Mouse (Mus musculus) limb, embryonic 12.5 days (tissue): Measurements from ENCODE around the gene Ppia. TPM values are rescaled to one million over a fixed set of nuclear protein-coding genes. Genes with fewer than 3 reads are reported as not detected.
"Not testable (repeated sequence)": the region's sequence is repeated elsewhere in the genome, so short reads cannot be mapped to it uniquely, and the experiment has no call there.

ENCODE experiments used
- ATAC-seq: fragments of 200-750 bp; cut with Nextera tagmentation; 2 replicates; pipeline ENCODE4 v1.8.0; 2017; ENCODE audit warnings: low read depth, moderate TSS enrichment; ENCODE audit not compliant: insufficient number of reproducible peaks, insufficient read depth, low FRiP score, low TSS enrichment
- H3K27ac ChIP-seq: fragments of 300-500 bp; sonication (generic); 2 replicates; pipeline ENCODE4 v1.5.1; 2016; ENCODE audit warnings: mild to moderate bottlenecking, moderate library complexity
- H3K27me3 ChIP-seq: fragments of 300-500 bp; sonication (generic); 2 replicates; pipeline ENCODE4 v1.6.1; 2016; ENCODE audit warnings: mild to moderate bottlenecking, moderate library complexity
- H3K36me3 ChIP-seq: fragments of 300-500 bp; sonication (generic); 2 replicates; pipeline ENCODE4 v1.6.1; 2016; ENCODE audit warnings: mild to moderate bottlenecking, moderate library complexity
- H3K4me1 ChIP-seq: fragments of 300-500 bp; sonication (generic); replicated peaks from 2 replicates; pipeline ENCODE4 v1.6.1; 2016
- H3K4me2 ChIP-seq: fragments of 300-500 bp; sonication (generic); 2 replicates; pipeline ENCODE4 v1.6.1; 2016; ENCODE audit warnings: mild to moderate bottlenecking, moderate library complexity
- H3K4me3 ChIP-seq: fragments of 300-500 bp; sonication (generic); replicated peaks from 2 replicates; pipeline ENCODE4 v1.5.1; 2016; ENCODE audit warnings: mild to moderate bottlenecking
- H3K9ac ChIP-seq: fragments of 300-500 bp; sonication (generic); replicated peaks from 2 replicates; pipeline ENCODE4 v1.6.1; 2016; ENCODE audit warnings: mild to moderate bottlenecking, moderate library complexity
- H3K9me3 ChIP-seq: fragments of 300-500 bp; sonication (generic); 2 replicates; pipeline ENCODE4 v1.6.1; 2016; ENCODE audit warnings: mild to moderate bottlenecking, moderate library complexity
- WGBS: fragments of 180-500 bp; shearing (Covaris S2); methylation state at CpG from one replicate; pipeline ENCODE4 v1.1.7; 2016; 5-methylcytosine and 5-hydroxymethylcytosine counted together
- polyA plus RNA-seq: library from polyadenylated mRNA; unstranded; fragments of >200 nt; fragmentation: Nextera tagmentation; extraction: Ambion mirVana; gene quantifications from 2 replicates; pipeline ENCODE4 v1.2.1, GENCODE M21; 2016

The Ppia gene
- polyA plus RNA-seq, 1 experiment from 2014 or later, result 5,882 TPM

GRCm38 (mm10) chr11:6444077-6444853 is 29.0 kb downstream of the Ppia start, which contains the start of gene H2afv:
H2afv (minus strand) TSS chr11:6444443.
- Histone ChIP-seq H3K27ac (peak within 1 kb of the TSS; percentile 97), H3K36me3 (peaks cover 11% of the 10 kb centered on the region; the same call in 1 of the 2 replicates), H3K4me2 (peak within 1 kb of the TSS; percentile 81), H3K9me3 (no peaks in the 10 kb centered on the region), H3K4me3 (peak within 1 kb of the TSS; percentile 70), H3K9ac (peak within 1 kb of the TSS; percentile 89), H3K4me1 (no peaks in the 10 kb centered on the region; the same call in 1 of the 2 replicates), H3K27me3 (no peaks in the 10 kb centered on the region)
- under 1% methylated on average over 72 of the region's 80 CpGs for WGBS
- peak; percentile 99 for ATAC-seq

GRCm38 (mm10) chr11:6445441-6445840 is 30.2 kb downstream of the Ppia start:
- Histone ChIP-seq H3K4me1 (no peaks in the 10 kb centered on the region; the same call in 1 of the 2 replicates), H3K4me3 (no peak overlapping the region), H3K4me2 (no peak overlapping the region), H3K27me3 (no peaks in the 10 kb centered on the region), H3K36me3 (peaks cover 11% of the 10 kb centered on the region; the same call in 1 of the 2 replicates), H3K9ac (no peak overlapping the region), H3K27ac (no peak overlapping the region), H3K9me3 (no peaks in the 10 kb centered on the region)
- WGBS, result 90% methylated on average over 4 of the region's 4 CpGs
- ATAC-seq, result no peak

- peaks cover 7% of the 10 kb centered on the region; the same call in 1 of the 2 replicates for H3K36me3 ChIP-seq
- H3K27ac ChIP-seq, result no peak overlapping the region
- no peak overlapping the region for H3K4me2 ChIP-seq
- no peaks in the 10 kb centered on the region for H3K9me3 ChIP-seq
- no peak overlapping the region for H3K4me3 ChIP-seq
- no peak overlapping the region for H3K9ac ChIP-seq
- H3K27me3 ChIP-seq, result no peaks in the 10 kb centered on the region
- ATAC-seq, result no peak
- H3K4me1 ChIP-seq, result no peaks in the 10 kb centered on the region; the same call in 1 of the 2 replicates
- WGBS, result 88% methylated on average over 7 of the region's 7 CpGs
These were observed 30.7 kb downstream of the Ppia start for GRCm38 (mm10) chr11:6445951-6446350.

- no peak overlapping the region for H3K4me3 ChIP-seq
- H3K4me2 ChIP-seq, result no peak overlapping the region
- H3K9ac ChIP-seq, result no peak overlapping the region
- H3K27ac ChIP-seq, result no peak overlapping the region
- no peaks in the 10 kb centered on the region; the same call in 1 of the 2 replicates for H3K4me1 ChIP-seq
- H3K9me3 ChIP-seq, result no peaks in the 10 kb centered on the region
- no peaks in the 10 kb centered on the region for H3K36me3 ChIP-seq
- WGBS, result 93% methylated on average over 4 of the region's 4 CpGs
- no peak for ATAC-seq
- no peaks in the 10 kb centered on the region for H3K27me3 ChIP-seq
These were observed 32.2 kb downstream of the Ppia start for GRCm38 (mm10) chr11:6447493-6447892.

- not testable (repeated sequence) for H3K4me1 ChIP-seq, H3K27me3 ChIP-seq, ATAC-seq, H3K9me3 ChIP-seq, H3K9ac ChIP-seq, H3K4me3 ChIP-seq, H3K36me3 ChIP-seq, H3K27ac ChIP-seq, H3K4me2 ChIP-seq
- WGBS, result 92% methylated on average over 5 of the region's 5 CpGs
These were observed 32.9 kb downstream of the Ppia start for GRCm38 (mm10) chr11:6448155-6448554.

- no peaks in the 10 kb centered on the region for H3K4me1 ChIP-seq
- H3K9me3 ChIP-seq, result no peaks in the 10 kb centered on the region
- no peak overlapping the region for H3K4me2 ChIP-seq
- no peak overlapping the region for H3K4me3 ChIP-seq
- H3K9ac ChIP-seq, result no peak overlapping the region
- H3K27ac ChIP-seq, result no peak overlapping the region
- no peaks in the 10 kb centered on the region for H3K27me3 ChIP-seq
- no peaks in the 10 kb centered on the region for H3K36me3 ChIP-seq
- WGBS, result 83% methylated on average over 6 of the region's 6 CpGs
- ATAC-seq, result no peak
These were observed 40.8 kb downstream of the Ppia start for GRCm38 (mm10) chr11:6456083-6456482.

GRCm38 (mm10) chr11:6463159-6463837 is 48.1 kb downstream of the Ppia start:
- Histone ChIP-seq H3K4me2 (no peak overlapping the region), H3K27ac (no peak overlapping the region), H3K36me3 (peaks cover 29% of the 10 kb centered on the region), H3K4me1 (peaks cover 4% of the 10 kb centered on the region), H3K27me3 (no peaks in the 10 kb centered on the region), H3K4me3 (no peak overlapping the region), H3K9me3 (no peaks in the 10 kb centered on the region), H3K9ac (no peak overlapping the region)
- 89% methylated on average over 6 of the region's 6 CpGs for WGBS
- no peak for ATAC-seq

GRCm38 (mm10) chr11:6465122-6465521 is 49.9 kb downstream of the Ppia start:
- Histone ChIP-seq H3K4me1 (peaks cover 15% of the 10 kb centered on the region), H3K36me3 (peaks cover 32% of the 10 kb centered on the region), H3K9ac (no peak overlapping the region), H3K27me3 (no peaks in the 10 kb centered on the region), H3K9me3 (no peaks in the 10 kb centered on the region), H3K27ac (no peak overlapping the region), H3K4me2 (no peak overlapping the region), H3K4me3 (no peak overlapping the region)
- 35% methylated on average over 4 of the region's 4 CpGs for WGBS
- no peak for ATAC-seq

- WGBS, result 88% methylated on average over 2 of the region's 2 CpGs
- peaks cover 44% of the 10 kb centered on the region for H3K4me1 ChIP-seq
- no peak overlapping the region for H3K4me2 ChIP-seq
- no peak overlapping the region for H3K27ac ChIP-seq
- H3K27me3 ChIP-seq, result no peaks in the 10 kb centered on the region
- no peak for ATAC-seq
- peaks cover 47% of the 10 kb centered on the region for H3K36me3 ChIP-seq
- H3K9ac ChIP-seq, result no peak overlapping the region
- no peak overlapping the region for H3K4me3 ChIP-seq
- no peaks in the 10 kb centered on the region for H3K9me3 ChIP-seq
These were observed 53.3 kb downstream of the Ppia start for GRCm38 (mm10) chr11:6468541-6468940.
